Mouse (Mus musculus) ES-Bruce4 (cell line): ENCODE data around the gene Mr1. TPM values are rescaled to one million over a fixed set of nuclear protein-coding genes. Genes with fewer than 3 reads are reported as not detected.
"Not testable (repeated sequence)": the region's sequence is repeated elsewhere in the genome, so short reads cannot be mapped to it uniquely, and the experiment has no call there.

Experiments used
- H3K27ac ChIP-seq: 2 replicates; pipeline ENCODE4 v1.5.1; 2012; ENCODE audit warnings: low read length, inconsistent platforms; ENCODE audit not compliant: insufficient read depth
- H3K27me3 ChIP-seq: 2 replicates; pipeline ENCODE4 v1.6.1; 2012; ENCODE audit warnings: mild to moderate bottlenecking, low read length, inconsistent platforms; ENCODE audit not compliant: control insufficient read depth, poor library complexity, insufficient read depth, severe bottlenecking
- H3K36me3 ChIP-seq: 2 replicates; pipeline ENCODE4 v1.6.1; 2012; ENCODE audit warnings: inconsistent platforms, mild to moderate bottlenecking, low read length, moderate library complexity; ENCODE audit not compliant: control insufficient read depth, poor library complexity, insufficient read depth, severe bottlenecking
- H3K4me1 ChIP-seq: one replicate; pipeline ENCODE4 v1.8.1; 2011; ENCODE audit warnings: low read length; ENCODE audit not compliant: control insufficient read depth, insufficient read depth
- H3K4me3 ChIP-seq: 2 replicates; pipeline ENCODE4 v1.5.1; 2011; ENCODE audit warnings: low read depth, mild to moderate bottlenecking, low read length
- H3K9ac ChIP-seq: 2 replicates; pipeline ENCODE4 v1.6.1; 2012; ENCODE audit warnings: low read depth, mild to moderate bottlenecking, inconsistent platforms; ENCODE audit not compliant: poor library complexity, severe bottlenecking
- H3K9me3 ChIP-seq: replicated peaks from 2 replicates; pipeline ENCODE4 v1.6.1; 2012; ENCODE audit warnings: mild to moderate bottlenecking, low read length, inconsistent platforms; ENCODE audit not compliant: control insufficient read depth, poor library complexity, insufficient read depth, severe bottlenecking
- CTCF ChIP-seq: IDR thresholded peaks from one replicate; pipeline ENCODE4 v1.8.1; 2011; ENCODE audit warnings: low read depth, low read length
- EP300 ChIP-seq: IDR thresholded peaks from 2 replicates; pipeline ENCODE4 v1.6.1; 2011; ENCODE audit warnings: low read depth, low read length; ENCODE audit not compliant: insufficient read depth
- POLR2A ChIP-seq: IDR thresholded peaks from one replicate; pipeline ENCODE4 v1.8.1; 2011; ENCODE audit warnings: low read length; ENCODE audit not compliant: insufficient read depth
- polyA plus RNA-seq: library from polyadenylated mRNA; stranded (reverse); fragments of >200 nt; gene quantifications from 2 replicates; pipeline ENCODE4 v1.2.4, GENCODE M21; 2011; ENCODE audit warnings: low read depth; ENCODE audit not compliant: missing spikeins, insufficient read depth, insufficient read length

The Mr1 gene
- polyA plus RNA-seq, 1 experiment = 1.1 TPM

- Histone ChIP-seq H3K4me1 (no peaks in the 10 kb centered on the region), H3K9ac (no peak overlapping the region), H3K27me3 (no peaks in the 10 kb centered on the region), H3K27ac (no peak overlapping the region), H3K4me3 (no peak overlapping the region), H3K9me3 (peaks cover 5% of the 10 kb centered on the region; the same call in 1 of the 2 replicates), H3K36me3 (no peaks in the 10 kb centered on the region)
- no peak for TF ChIP-seq POLR2A
- no peak for TF ChIP-seq EP300
- no peak for TF ChIP-seq CTCF
Observed at GRCm38 (mm10) chr1:155178192-155178924, 31.7 kb upstream of the Mr1 start.

- Histone ChIP-seq H3K27ac (no peak overlapping the region), H3K4me3 (no peak overlapping the region), H3K27me3 (no peaks in the 10 kb centered on the region), H3K9me3 (no peaks in the 10 kb centered on the region), H3K36me3 (no peaks in the 10 kb centered on the region), H3K4me1 (no peaks in the 10 kb centered on the region), H3K9ac (no peak overlapping the region)
- TF ChIP-seq CTCF (no peak), POLR2A (no peak), EP300 (no peak)
Observed at GRCm38 (mm10) chr1:155174424-155174823, 27.8 kb upstream of the Mr1 start.

- H3K9ac ChIP-seq, H3K27me3 ChIP-seq, H3K27ac ChIP-seq, H3K36me3 ChIP-seq, H3K4me1 ChIP-seq, H3K9me3 ChIP-seq, H3K4me3 ChIP-seq: not testable (repeated sequence)
Observed at GRCm38 (mm10) chr1:155173644-155174016, 27.0 kb upstream of the Mr1 start.

GRCm38 (mm10) chr1:155172895-155173643, 26.5 kb upstream of the Mr1 start:
- no peaks in the 10 kb centered on the region for H3K36me3 ChIP-seq
- no peak overlapping the region for H3K27ac ChIP-seq
- TF ChIP-seq CTCF (no peak), POLR2A (no peak), EP300 (no peak)
- H3K27me3 ChIP-seq = no peaks in the 10 kb centered on the region
- H3K4me3 ChIP-seq = no peak overlapping the region
- no peak overlapping the region for H3K9ac ChIP-seq
- H3K4me1 ChIP-seq = no peaks in the 10 kb centered on the region
- no peaks in the 10 kb centered on the region for H3K9me3 ChIP-seq

GRCm38 (mm10) chr1:155169935-155170334, 23.3 kb upstream of the Mr1 start:
- TF ChIP-seq EP300 = no peak
- TF ChIP-seq POLR2A = no peak
- no peak for TF ChIP-seq CTCF
- no peak overlapping the region for H3K4me3 ChIP-seq
- no peak overlapping the region for H3K9ac ChIP-seq
- no peaks in the 10 kb centered on the region for H3K27me3 ChIP-seq
- no peaks in the 10 kb centered on the region for H3K4me1 ChIP-seq
- H3K9me3 ChIP-seq = no peaks in the 10 kb centered on the region
- H3K27ac ChIP-seq = no peak overlapping the region
- H3K36me3 ChIP-seq = no peaks in the 10 kb centered on the region

GRCm38 (mm10) chr1:155167453-155167852, 20.8 kb upstream of the Mr1 start:
- Histone ChIP-seq H3K27ac (no peak overlapping the region), H3K4me1 (no peaks in the 10 kb centered on the region), H3K9me3 (no peaks in the 10 kb centered on the region), H3K4me3 (no peak overlapping the region), H3K27me3 (no peaks in the 10 kb centered on the region), H3K9ac (no peak overlapping the region), H3K36me3 (no peaks in the 10 kb centered on the region)
- TF ChIP-seq CTCF = no peak
- TF ChIP-seq POLR2A = no peak
- no peak for TF ChIP-seq EP300
